Mouse (Mus musculus) E14TG2a.4 (cell line): Measurements from ENCODE around the gene Atg13.

ENCODE experiments used
- CTCF ChIP-seq: conservative IDR thresholded peaks from 2 replicates; pipeline ENCODE4 v1.5.1; 2014; ENCODE audit warnings: low read length
- POU5F1 ChIP-seq: IDR thresholded peaks from 2 replicates; pipeline ENCODE4 v1.6.1; 2014; ENCODE audit warnings: low read length, borderline replicate concordance

DNA sequence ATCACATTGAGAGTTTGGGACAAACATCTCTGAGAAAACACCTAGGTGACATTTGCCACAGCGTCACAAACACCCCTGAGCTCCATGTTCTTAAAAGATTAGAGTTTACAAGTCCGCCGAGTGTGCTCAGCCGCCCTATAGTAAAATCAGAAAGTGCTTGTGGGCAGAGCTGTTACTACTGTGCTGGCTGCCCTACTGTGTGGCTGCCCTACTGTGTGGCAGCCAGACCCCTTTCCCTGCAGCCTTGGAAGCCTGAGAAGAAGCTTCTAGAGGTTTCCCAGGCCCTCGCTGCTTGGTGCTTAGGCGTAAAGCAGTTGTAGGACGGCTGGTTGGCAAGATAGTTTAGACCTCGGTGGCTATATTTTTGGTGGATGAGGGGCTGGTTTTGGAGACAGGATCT lies 50.7 kb downstream of the Atg13 start:
- TF ChIP-seq CTCF (no peak), POU5F1 (no peak)
